Mouse (Mus musculus) frontal cortex, postnatal 25 days (tissue): ENCODE data around the gene Olfr522.
"Not testable (repeated sequence)": the region's sequence is repeated elsewhere in the genome, so short reads cannot be mapped to it uniquely, and the experiment has no call there.

Source experiments
- DNase-seq, 2 experiments: peaks; one replicate each; pipeline ENCODE4 v3.0.0; 2022; ENCODE audit warnings: low spot score in 2 of 2

Gene Olfr522

DNA sequence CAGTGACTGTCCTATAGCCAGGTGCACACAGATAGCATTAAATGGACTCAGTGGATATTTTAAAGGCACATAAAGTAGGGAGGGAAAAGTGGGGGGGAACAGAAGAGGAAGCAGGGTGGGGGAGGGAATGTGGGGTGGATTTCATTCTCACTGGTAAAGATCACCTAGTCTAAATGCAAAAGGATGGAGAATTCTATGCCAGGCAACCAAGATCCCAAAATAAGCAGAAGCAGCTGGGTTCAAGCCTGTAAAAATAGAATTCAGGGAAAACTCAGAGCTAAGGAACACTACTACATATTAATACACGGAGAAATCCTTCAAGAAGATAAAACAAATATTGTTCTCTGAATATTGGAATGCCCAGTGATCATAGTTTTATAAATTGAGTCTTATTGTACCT lies 3.4 kb upstream of the Olfr522 start:
- no peak for DNase-seq

GRCm38 (mm10) chr7:140160363-140160762 lies 4.2 kb downstream of the Olfr522 start:
- no peak for DNase-seq

- peak; percentile 38 to 65 for DNase-seq
These were observed 10.2 kb downstream of the Olfr522 start, which contains the start of gene Sprn for GRCm38 (mm10) chr7:140154218-140154927. TSS of gene Sprn (minus strand) at chr7:140154877.

GRCm38 (mm10) chr7:140153829-140154217 lies 10.7 kb downstream of the Olfr522 start:
- no peak for DNase-seq

- DNase-seq: peak; percentile 37 to 42
These were observed 11.2 kb downstream of the Olfr522 start for GRCm38 (mm10) chr7:140153383-140153782.

DNA sequence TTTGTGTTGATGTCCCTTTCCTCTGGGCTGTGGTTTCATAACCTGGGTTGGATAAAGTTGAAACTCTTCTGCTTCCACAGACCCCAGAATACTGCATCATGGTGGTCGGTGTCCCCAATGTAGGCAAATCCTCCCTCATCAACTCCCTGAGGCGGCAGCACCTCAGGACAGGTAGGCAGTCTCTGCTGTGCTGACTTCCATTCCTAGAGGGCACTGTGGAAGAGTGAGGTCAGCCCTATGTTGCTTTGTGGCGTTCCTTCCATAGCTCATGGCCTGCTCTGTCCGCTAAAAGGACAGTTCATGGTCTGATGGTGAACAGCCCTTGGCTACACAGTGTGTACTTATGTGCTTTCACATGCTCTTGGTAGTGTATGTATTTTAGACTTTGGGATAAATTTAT lies 20.0 kb downstream of the Olfr522 start:
- DNase-seq: no peak

DNA sequence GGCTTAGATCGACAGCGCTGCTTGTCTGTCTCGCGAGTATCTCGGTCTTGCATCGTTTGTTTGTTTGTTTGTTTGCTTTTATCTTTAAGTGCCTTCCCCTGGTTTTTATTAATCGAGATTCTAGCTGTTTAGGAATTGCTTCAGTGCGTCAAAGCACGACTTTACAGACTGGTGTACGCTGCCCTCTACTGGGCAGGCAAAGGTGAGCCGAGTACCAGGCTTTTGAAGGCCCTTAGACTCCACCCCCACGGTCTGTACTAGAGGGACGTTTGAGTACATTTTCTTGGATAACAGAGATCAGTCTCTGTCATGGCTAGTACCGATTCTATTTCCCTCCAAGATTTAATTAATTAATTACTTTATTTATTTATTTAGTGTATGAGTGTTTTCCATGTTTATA lies 23.2 kb downstream of the Olfr522 start:
- DNase-seq: no peak

DNA sequence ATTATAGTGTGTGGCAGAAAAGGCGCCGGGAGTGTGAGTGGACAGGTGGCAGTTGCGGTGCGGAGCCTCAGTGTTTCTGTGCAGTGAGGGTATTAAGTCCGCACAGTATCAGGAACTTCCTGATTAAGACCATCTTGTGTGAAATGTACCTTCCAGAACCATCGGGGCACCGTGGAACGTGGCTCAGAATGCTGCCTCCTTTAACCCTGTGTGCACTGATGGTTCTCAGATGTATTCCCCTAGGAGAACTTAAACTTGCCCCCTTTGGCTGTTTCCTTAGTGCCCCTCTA lies 26.6 kb downstream of the Olfr522 start:
- no peak for DNase-seq

- peak; percentile 98 to 99 for DNase-seq
These were observed 27.2 kb downstream of the Olfr522 start, which contains the start of gene Mtg1 for GRCm38 (mm10) chr7:140137135-140138020. TSS of gene Mtg1 (plus strand) at chr7:140137564.

DNA sequence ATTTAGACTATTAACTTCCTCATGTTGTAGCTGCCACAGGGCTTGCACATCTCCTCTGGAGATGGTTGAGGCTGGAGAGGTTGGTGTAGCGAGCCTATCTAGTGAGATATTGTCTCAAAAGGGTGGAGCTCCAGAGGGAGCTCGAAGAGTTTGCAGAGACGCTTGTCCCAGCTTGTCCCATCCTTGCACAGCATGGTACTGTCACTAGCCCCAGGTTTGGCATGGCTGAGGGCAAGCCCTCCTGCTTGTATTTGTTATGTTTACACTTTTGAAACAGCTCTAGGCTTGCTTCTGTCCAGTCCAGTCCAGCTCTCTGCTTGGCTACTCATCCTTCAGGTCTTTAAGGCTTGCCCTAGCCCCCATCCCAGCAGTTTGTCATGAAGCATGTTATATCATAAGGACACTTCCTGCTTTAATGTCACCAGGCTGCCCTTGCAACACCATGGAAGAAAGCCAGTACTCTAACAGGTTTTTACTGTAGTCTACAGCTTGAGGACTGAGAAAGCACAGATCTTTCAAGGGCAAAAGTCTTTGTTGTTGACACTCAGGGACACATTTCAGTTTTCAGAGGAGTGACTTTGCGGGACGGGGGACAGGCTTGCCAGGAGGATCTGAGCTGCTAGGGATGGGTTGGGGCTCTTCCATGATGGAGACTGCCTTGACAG lies 29.3 kb downstream of the Olfr522 start:
- no peak for DNase-seq

DNA sequence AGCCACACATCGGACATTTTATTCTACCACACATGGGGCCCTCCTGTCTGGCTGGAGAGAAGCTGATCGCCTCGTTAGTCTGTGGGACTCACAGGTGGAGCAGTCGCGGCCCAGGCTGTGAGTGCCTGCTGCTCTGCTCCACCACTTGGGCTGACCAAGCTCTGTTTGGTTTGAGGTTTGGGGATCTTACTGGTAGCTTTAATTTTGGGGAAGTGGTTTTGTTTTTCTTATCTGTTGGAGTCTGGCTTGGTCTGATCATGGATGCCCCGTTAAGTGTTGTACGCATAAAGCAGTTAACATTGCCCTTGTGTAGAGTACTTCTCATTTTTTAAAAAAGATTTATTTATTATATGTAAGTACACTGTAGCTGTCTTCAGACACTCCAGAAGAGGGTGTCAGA lies 30.5 kb downstream of the Olfr522 start:
- DNase-seq: not testable (repeated sequence)

DNA sequence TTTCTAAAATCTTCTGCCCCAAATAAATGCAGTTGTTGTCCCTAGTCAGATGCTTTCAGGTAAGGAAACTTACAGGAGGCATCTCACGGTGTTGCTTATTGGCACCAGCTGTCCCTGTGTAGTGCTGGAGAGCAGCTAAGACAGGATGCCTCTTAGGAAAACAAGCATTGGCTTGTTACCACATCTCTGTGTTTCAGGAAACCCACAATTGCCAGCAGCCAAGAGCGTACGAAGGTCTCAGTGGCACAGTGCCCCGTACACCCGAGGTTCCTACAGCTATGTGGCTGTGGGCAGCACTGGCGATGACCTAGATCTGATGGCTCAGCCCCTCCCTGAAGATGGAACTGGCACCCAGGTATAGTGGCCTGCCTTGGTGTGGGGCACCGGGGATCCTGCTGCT lies 32.4 kb downstream of the Olfr522 start:
- not testable (repeated sequence) for DNase-seq

DNA sequence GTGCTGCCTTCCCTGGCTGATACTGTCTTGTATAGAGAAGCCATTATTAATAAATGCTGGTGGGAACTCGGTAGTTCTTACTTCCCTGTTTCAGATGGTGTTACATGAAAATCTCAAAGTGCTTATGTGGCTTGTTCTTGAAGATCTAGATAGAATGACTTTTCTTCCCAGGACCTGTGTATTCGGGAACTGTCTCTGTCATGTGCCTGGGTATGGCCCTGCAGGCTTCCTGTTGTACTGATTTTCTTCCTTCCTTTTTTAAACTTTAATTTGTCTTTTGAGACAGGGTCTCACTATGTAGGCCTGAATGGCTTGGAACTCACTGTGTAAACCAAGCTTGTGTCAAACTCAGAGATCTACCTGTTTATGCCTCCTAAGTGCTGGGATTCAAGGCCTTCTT lies 36.7 kb downstream of the Olfr522 start:
- DNase-seq: no peak

- DNase-seq: no peak
These were observed 37.6 kb downstream of the Olfr522 start for GRCm38 (mm10) chr7:140126934-140127333.

- DNase-seq: no peak
These were observed 38.6 kb downstream of the Olfr522 start for GRCm38 (mm10) chr7:140126022-140126350.

- peak; percentile 61 to 72 for DNase-seq
These were observed 39.1 kb downstream of the Olfr522 start for GRCm38 (mm10) chr7:140125278-140126021.

- DNase-seq: no peak
These were observed 40.2 kb downstream of the Olfr522 start for GRCm38 (mm10) chr7:140124382-140124781.

- DNase-seq: no peak
These were observed 41.8 kb downstream of the Olfr522 start for GRCm38 (mm10) chr7:140122765-140123164.

- no peak for DNase-seq
These were observed 43.1 kb downstream of the Olfr522 start for GRCm38 (mm10) chr7:140121338-140121910.

DNA sequence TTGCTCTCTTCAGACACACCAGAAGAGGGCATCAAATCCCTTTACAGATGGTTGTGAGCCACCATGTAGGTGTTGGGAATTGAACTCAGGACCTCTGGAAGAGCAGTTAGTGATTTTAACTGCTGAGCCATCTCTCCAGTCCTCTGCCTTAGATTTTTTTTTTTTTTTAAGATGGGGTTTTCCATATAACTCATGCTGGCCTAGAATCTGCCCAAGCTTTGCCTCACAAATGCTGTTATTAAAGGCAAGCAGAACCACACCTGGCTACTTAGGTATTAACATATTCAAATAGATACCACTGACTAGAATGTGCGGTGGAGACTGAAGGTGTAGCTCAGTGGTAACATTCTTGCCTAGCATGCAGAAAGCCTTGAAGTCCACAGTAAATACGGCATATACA lies 44.1 kb downstream of the Olfr522 start:
- DNase-seq: no peak

GRCm38 (mm10) chr7:140116329-140117054 lies 48.1 kb downstream of the Olfr522 start, which contains the start of gene Echs1:
TSS of gene Echs1 (minus strand) at chr7:140116476.
- DNase-seq: peak; percentile 61 to 73
